Mouse (Mus musculus): ENCODE results near the gene Olfr1469. TPM values are rescaled to one million over a fixed set of nuclear protein-coding genes. Genes with fewer than 3 reads are reported as not detected.

Gene Olfr1469
- not detected for polyA plus RNA-seq (2017; shearing (Covaris generic))

GRCm38 (mm10) chr19:13407549-13407948, at the start of gene Olfr1469:
Gene Olfr1469 (plus strand): TSS chr19:13407849.

GRCm38 (mm10) chr19:13361936-13362335, 45.7 kb upstream of the Olfr1469 start, which contains the start of gene Olfr1467:
Gene Olfr1467 (plus strand): TSS chr19:13362236.

GRCm38 (mm10) chr19:13443109-13443508, 35.5 kb downstream of the Olfr1469 start, which contains the start of gene Olfr1471:
Gene Olfr1471 (plus strand): TSS chr19:13443409.

GRCm38 (mm10) chr19:13455986-13456385, 48.3 kb downstream of the Olfr1469 start, which contains the start of gene Olfr1472:
Gene Olfr1472 (minus strand): TSS chr19:13456086.

Other genes starting within 250 kb of the Olfr1469 start
- not detected for gene Olfr1461, start 244.8 kb upstream of the Olfr1469 start, polyA plus RNA-seq (2017; shearing (Covaris generic))
- gene Olfr1462, start 222.1 kb upstream of the Olfr1469 start, polyA plus RNA-seq (2017; shearing (Covaris generic)), result not detected
- gene Olfr1463, start 176.5 kb upstream of the Olfr1469 start, polyA plus RNA-seq (2017; shearing (Covaris generic)), result not detected
- gene Olfr1465, start 92.3 kb upstream of the Olfr1469 start, polyA plus RNA-seq (2017; shearing (Covaris generic)), result not detected
- gene Olfr1466, start 69.0 kb upstream of the Olfr1469 start, polyA plus RNA-seq (2017; shearing (Covaris generic)), result not detected
- not detected for gene Olfr1467, start 45.6 kb upstream of the Olfr1469 start, polyA plus RNA-seq (2017; shearing (Covaris generic))
- not detected for gene Olfr1471, start 35.6 kb downstream of the Olfr1469 start, polyA plus RNA-seq (2017; shearing (Covaris generic))
- gene Olfr1472, start 48.2 kb downstream of the Olfr1469 start, polyA plus RNA-seq (2017; shearing (Covaris generic)), result not detected
- gene Olfr1474, start 61.7 kb downstream of the Olfr1469 start, polyA plus RNA-seq (2017; shearing (Covaris generic)), result not detected
- not detected for gene Olfr1475, start 72.3 kb downstream of the Olfr1469 start, polyA plus RNA-seq (2017; shearing (Covaris generic))
- not detected for gene Olfr1477, start 92.7 kb downstream of the Olfr1469 start, polyA plus RNA-seq (2017; shearing (Covaris generic))
- not detected for gene Olfr1480, start 120.1 kb downstream of the Olfr1469 start, polyA plus RNA-seq (2017; shearing (Covaris generic))
- gene Olfr1484, start 175.7 kb downstream of the Olfr1469 start, polyA plus RNA-seq (2017; shearing (Covaris generic)), result not detected
- gene Olfr1487, start 209.5 kb downstream of the Olfr1469 start, polyA plus RNA-seq (2017; shearing (Covaris generic)), result not detected
- not detected for gene Olfr1489, start 223.8 kb downstream of the Olfr1469 start, polyA plus RNA-seq (2017; shearing (Covaris generic))
- gene Olfr1490, start 243.2 kb downstream of the Olfr1469 start, polyA plus RNA-seq (2017; shearing (Covaris generic)), result not detected